Mouse (Mus musculus): Measurements from ENCODE around the gene Gse1. TPM values are rescaled to one million over a fixed set of nuclear protein-coding genes. Genes with fewer than 3 reads are reported as not detected.

Gene Gse1
- polyA plus RNA-seq, 1 experiment from 2014 or later = 20.7 TPM

DNA sequence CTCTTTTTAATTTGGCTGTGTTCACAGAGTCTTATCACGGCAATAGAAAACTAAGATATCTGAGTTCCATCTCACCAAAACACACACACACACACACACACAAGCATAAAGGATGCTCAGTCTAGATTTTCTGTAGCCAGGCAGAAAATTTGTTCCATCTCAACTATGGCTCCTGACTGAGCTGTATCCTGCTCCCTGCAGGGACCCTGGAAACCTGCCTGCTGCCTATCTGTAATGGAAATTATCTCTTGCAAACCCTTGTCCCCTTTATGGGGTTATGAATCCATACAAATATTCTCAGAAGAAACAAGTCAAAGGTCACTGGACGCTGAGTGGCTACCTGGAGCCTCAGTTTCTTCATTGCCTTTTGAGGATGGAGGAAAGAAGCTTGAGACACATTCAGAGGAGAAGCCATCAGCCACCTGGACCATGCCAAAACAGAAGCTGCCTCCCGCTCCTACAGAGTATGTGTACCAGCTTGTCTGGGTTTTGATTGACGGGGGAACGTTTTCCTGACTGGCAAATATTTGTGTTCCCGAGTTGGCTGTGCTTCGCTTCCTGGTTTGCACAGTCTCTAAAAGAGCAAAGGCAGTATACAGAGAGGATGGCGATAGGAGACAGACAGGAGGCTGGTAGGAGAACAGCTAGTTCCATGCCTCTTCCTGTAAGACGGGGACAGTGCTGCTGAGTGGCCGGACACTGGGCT lies 363.5 kb downstream of the Gse1 start:
- 85% methylated on average over 10 of the region's 10 CpGs for WGBS
- no peak for DNase-seq (ENCODE audit: low spot score, missing footprints)
- H3K9ac ChIP-seq (ENCODE audit: low read length) = no peak overlapping the region

DNA sequence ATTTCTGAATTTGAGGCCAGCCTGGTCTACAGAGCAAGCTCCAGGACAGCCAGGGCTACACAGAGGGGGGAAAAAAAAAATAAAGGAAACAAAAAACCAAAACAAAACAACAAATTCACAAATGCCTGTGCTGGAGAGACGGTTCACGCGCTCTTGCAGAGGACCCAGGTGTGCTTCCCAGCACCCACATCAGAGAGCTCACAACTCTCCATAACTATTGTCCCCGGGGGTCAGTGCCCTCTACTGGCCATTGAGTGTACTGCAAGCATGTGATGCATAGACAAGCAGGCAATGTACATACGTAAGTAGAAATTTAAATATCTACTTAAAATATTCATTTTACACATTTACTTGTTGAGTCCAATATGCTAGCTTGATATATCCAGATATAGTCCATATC lies 366.3 kb downstream of the Gse1 start:
- H3K36me3 ChIP-seq (ENCODE audit: control insufficient read depth, insufficient read depth, low read length) = no peaks in the 10 kb centered on the region
- H3K9me3 ChIP-seq (ENCODE audit: control insufficient read depth, low read length) = 0 out of 2 replicates have a peak, but pooled peaks cover 2% of the 10 kb centered on the region
- 87% methylated on average over 5 of the region's 5 CpGs for WGBS
- ATAC-seq (ENCODE audit: low FRiP score) = no peak
- no peak overlapping the region for H3K4me2 ChIP-seq
- H3K4me1 ChIP-seq (ENCODE audit: control insufficient read depth, insufficient read depth, low read length) = peaks cover 9% of the 10 kb centered on the region
- H3K9ac ChIP-seq (ENCODE audit: low read length) = no peak overlapping the region
- 0 out of 2 replicates have a peak, but pooled peaks cover 2% of the 10 kb centered on the region for H3K27me3 ChIP-seq (ENCODE audit: control insufficient read depth, insufficient read depth, low read length)
- DNase-seq (ENCODE audit: low spot score, missing footprints) = no peak
- H3K27ac ChIP-seq (ENCODE audit: low read depth, low read length) = no peak overlapping the region
- no peak overlapping the region for H3K4me3 ChIP-seq (ENCODE audit: low read depth, low read length)

More for the DNA sequence above, 363.5 kb downstream of the Gse1 start:
- Histone ChIP-seq H3K4me1 (ENCODE audit: control insufficient read depth, insufficient read depth, low read length) (peaks cover 8% of the 10 kb centered on the region), H3K36me3 (ENCODE audit: control insufficient read depth, insufficient read depth, low read length) (no peaks in the 10 kb centered on the region), H3K4me2 (no peak overlapping the region), H3K27ac (ENCODE audit: low read depth, low read length) (no peak overlapping the region), H3K9me3 (ENCODE audit: control insufficient read depth, low read length) (0 out of 2 replicates have a peak, but pooled peaks cover 2% of the 10 kb centered on the region), H3K27me3 (ENCODE audit: control insufficient read depth, insufficient read depth, low read length) (no peaks in the 10 kb centered on the region), H3K4me3 (ENCODE audit: low read depth, low read length) (no peak overlapping the region)
- ATAC-seq (ENCODE audit: low FRiP score) = no peak

DNA sequence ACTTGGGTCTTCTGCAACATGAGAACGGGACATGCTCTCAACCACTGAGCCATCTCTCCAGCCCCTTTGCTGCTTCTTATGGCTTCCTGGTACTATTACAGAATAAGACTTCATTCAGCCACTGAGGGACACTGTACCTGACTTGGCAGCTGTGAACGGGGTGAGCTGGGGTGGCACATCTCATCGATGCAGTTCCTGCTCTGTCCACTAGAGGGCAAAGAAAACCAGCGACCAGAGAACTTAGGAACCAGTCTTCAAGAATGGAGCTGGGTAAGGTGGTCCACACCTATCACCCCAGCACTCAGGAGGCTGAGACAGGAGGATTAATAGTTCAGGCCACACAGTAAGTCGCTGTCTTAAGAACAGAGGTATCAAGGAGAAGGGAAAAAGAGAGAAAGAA lies 367.7 kb downstream of the Gse1 start:
- ATAC-seq (ENCODE audit: low FRiP score) = no peak
- H3K4me1 ChIP-seq (ENCODE audit: control insufficient read depth, insufficient read depth, low read length) = peaks cover 3% of the 10 kb centered on the region; the same call in 1 of the 2 replicates
- H3K9me3 ChIP-seq (ENCODE audit: control insufficient read depth, low read length) = 0 out of 2 replicates have a peak, but pooled peaks cover 2% of the 10 kb centered on the region
- WGBS = 12% methylated on average over 5 of the region's 5 CpGs
- DNase-seq (ENCODE audit: low spot score, missing footprints) = peak; percentile 98
- H3K4me2 ChIP-seq = no peak overlapping the region
- H3K4me3 ChIP-seq (ENCODE audit: low read depth, low read length) = no peak overlapping the region
- H3K27ac ChIP-seq (ENCODE audit: low read depth, low read length) = no peak overlapping the region
- no peak overlapping the region for H3K9ac ChIP-seq (ENCODE audit: low read length)
- H3K27me3 ChIP-seq (ENCODE audit: control insufficient read depth, insufficient read depth, low read length) = 0 out of 2 replicates have a peak, but pooled peaks cover 2% of the 10 kb centered on the region
- H3K36me3 ChIP-seq (ENCODE audit: control insufficient read depth, insufficient read depth, low read length) = no peaks in the 10 kb centered on the region

DNA sequence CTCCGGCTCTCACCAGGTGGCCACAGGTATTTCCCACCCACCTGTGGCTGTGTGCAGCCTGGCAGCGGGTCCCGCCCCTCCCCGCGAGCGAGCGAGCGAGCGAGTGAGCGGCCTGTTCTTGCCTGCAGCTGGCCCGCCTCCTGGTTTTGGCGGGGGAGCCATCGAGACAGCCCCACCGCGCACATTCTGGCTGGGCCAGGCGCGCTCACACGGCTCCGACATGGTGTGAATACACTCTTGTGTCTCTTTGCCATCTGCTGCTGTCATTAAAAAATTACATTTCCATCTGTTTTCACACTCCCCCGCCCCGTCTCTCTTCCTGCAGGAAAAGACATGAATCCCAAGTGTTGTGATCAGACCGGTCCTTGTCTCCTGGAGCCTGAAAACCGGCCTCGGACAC lies 370.3 kb downstream of the Gse1 start:
- ATAC-seq (ENCODE audit: low FRiP score) (no peak), DNase-seq (ENCODE audit: low spot score, missing footprints) (no peak)
- H3K9ac ChIP-seq (ENCODE audit: low read length) = no peak overlapping the region
- no peak overlapping the region for H3K27ac ChIP-seq (ENCODE audit: low read depth, low read length)
- H3K4me1 ChIP-seq (ENCODE audit: control insufficient read depth, insufficient read depth, low read length) = peaks cover 13% of the 10 kb centered on the region
- H3K27me3 ChIP-seq (ENCODE audit: control insufficient read depth, insufficient read depth, low read length) = 0 out of 2 replicates have a peak, but pooled peaks cover 2% of the 10 kb centered on the region
- no peaks in the 10 kb centered on the region for H3K36me3 ChIP-seq (ENCODE audit: control insufficient read depth, insufficient read depth, low read length)
- H3K9me3 ChIP-seq (ENCODE audit: control insufficient read depth, low read length) = 0 out of 2 replicates have a peak, but pooled peaks cover 2% of the 10 kb centered on the region
- no peak overlapping the region for H3K4me3 ChIP-seq (ENCODE audit: low read depth, low read length)
- H3K4me2 ChIP-seq = no peak overlapping the region
- WGBS = 36% methylated on average over 24 of the region's 24 CpGs

DNA sequence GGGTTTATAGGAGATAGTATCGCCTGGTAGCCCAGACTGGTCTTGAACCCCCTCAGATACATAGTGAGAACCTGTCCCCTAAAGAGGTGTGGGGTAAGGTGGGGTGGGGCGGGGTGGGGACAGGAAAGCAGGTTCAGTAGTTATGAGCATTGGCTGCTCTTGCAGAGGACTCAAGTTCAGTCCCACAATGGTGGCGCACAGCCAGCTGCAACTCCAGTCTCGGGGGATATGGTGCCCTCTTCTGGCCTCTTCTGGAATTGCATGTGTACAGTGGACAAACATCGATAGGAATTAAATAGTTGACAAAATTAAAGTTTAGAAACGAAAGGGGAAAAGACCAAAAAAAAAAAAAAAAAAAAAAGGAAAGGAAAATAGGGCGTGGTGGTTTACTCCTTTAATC lies 371.2 kb downstream of the Gse1 start:
- no peak overlapping the region for H3K27ac ChIP-seq (ENCODE audit: low read depth, low read length)
- 0 out of 2 replicates have a peak, but pooled peaks cover 2% of the 10 kb centered on the region for H3K27me3 ChIP-seq (ENCODE audit: control insufficient read depth, insufficient read depth, low read length)
- DNase-seq (ENCODE audit: low spot score, missing footprints) (peak; percentile 92), ATAC-seq (ENCODE audit: low FRiP score) (no peak)
- H3K4me2 ChIP-seq = no peak overlapping the region
- no peak overlapping the region for H3K9ac ChIP-seq (ENCODE audit: low read length)
- no peaks in the 10 kb centered on the region for H3K36me3 ChIP-seq (ENCODE audit: control insufficient read depth, insufficient read depth, low read length)
- no peak overlapping the region for H3K4me3 ChIP-seq (ENCODE audit: low read depth, low read length)
- 0 out of 2 replicates have a peak, but pooled peaks cover 1% of the 10 kb centered on the region for H3K9me3 ChIP-seq (ENCODE audit: control insufficient read depth, low read length)
- 52% methylated on average over 7 of the region's 7 CpGs for WGBS
- H3K4me1 ChIP-seq (ENCODE audit: control insufficient read depth, insufficient read depth, low read length) = peaks cover 13% of the 10 kb centered on the region

DNA sequence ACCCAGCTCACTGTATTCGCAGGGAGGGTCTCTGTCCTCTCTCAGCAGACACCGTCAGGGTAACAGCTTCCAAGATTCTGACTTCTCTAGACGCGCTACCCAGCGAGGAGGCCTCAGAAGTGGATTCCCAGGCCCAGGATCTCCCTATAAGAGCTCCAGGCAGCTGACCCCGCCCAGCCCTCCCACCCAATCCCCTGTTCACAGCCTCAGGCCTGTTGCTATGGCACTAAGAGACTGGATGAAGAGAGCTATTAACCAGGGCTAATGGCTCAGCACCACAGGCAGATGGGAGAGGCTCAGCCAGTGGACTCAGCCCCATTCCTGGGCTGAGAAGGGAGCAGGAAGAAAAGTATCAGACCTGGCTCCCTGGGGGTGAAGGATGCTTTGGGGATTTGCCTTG lies 374.4 kb downstream of the Gse1 start:
- no peak overlapping the region for H3K27ac ChIP-seq (ENCODE audit: low read depth, low read length)
- WGBS = 36% methylated on average over 6 of the region's 6 CpGs
- no peak overlapping the region for H3K4me3 ChIP-seq (ENCODE audit: low read depth, low read length)
- H3K9me3 ChIP-seq (ENCODE audit: control insufficient read depth, low read length) = no peaks in the 10 kb centered on the region
- ATAC-seq (ENCODE audit: low FRiP score) (peak; percentile 61), DNase-seq (ENCODE audit: low spot score, missing footprints) (no peak)
- H3K36me3 ChIP-seq (ENCODE audit: control insufficient read depth, insufficient read depth, low read length) = no peaks in the 10 kb centered on the region
- peaks cover 13% of the 10 kb centered on the region for H3K4me1 ChIP-seq (ENCODE audit: control insufficient read depth, insufficient read depth, low read length)
- no peak overlapping the region for H3K9ac ChIP-seq (ENCODE audit: low read length)
- H3K27me3 ChIP-seq (ENCODE audit: control insufficient read depth, insufficient read depth, low read length) = 0 out of 2 replicates have a peak, but pooled peaks cover 2% of the 10 kb centered on the region
- H3K4me2 ChIP-seq = no peak overlapping the region

DNA sequence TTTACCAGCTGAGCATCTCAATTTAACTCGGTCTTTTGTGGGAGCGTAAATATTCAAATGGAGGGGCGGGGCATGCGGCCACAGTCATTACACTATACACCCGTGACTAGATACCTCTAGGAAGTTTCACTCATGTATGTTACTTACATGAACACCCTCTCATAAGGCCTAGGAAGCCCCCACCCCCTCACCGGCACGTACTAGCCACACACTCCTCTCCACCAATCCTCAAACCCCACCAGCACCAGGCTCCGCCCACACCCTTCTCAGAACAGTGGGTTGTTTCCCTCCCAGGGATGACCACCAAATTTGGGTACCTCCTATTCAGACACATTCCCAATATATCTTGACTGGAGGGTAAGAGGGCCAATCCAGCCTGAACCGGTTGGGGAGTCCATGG lies 379.2 kb downstream of the Gse1 start:
- ATAC-seq (ENCODE audit: low FRiP score) = peak; percentile 21; the same call in 1 of the 2 replicates
- Histone ChIP-seq H3K27me3 (ENCODE audit: control insufficient read depth, insufficient read depth, low read length) (no peaks in the 10 kb centered on the region), H3K9ac (ENCODE audit: low read length) (no peak overlapping the region), H3K9me3 (ENCODE audit: control insufficient read depth, low read length) (no peaks in the 10 kb centered on the region), H3K27ac (ENCODE audit: low read depth, low read length) (no peak overlapping the region), H3K4me3 (ENCODE audit: low read depth, low read length) (no peak overlapping the region), H3K36me3 (ENCODE audit: control insufficient read depth, insufficient read depth, low read length) (no peaks in the 10 kb centered on the region), H3K4me2 (no peak overlapping the region), H3K4me1 (ENCODE audit: control insufficient read depth, insufficient read depth, low read length) (peaks cover 5% of the 10 kb centered on the region)
- DNase-seq (ENCODE audit: low spot score, missing footprints) = no peak
- 84% methylated on average over 9 of the region's 9 CpGs for WGBS

DNA sequence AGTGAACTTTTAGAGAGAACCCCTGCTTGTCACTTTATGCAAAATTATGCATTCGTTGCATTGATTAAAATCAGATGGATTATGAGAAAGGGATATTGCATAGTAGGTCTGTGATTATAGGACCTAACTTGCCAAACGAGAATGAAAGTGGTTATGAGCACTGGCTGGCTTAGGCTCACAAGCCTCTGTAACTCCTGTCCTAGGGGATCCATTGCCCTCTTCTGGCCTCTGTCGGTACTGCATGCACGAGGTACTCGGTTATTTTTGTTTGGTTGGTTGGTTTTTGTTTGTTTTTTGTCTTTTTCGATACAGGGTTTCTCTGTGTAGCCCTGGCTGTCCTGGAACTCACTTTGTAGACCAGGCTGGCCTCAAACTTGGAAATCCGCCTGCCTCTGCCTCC lies 379.6 kb downstream of the Gse1 start:
- no peak overlapping the region for H3K27ac ChIP-seq (ENCODE audit: low read depth, low read length)
- 0 out of 2 replicates have a peak, but pooled peaks have one; percentile 55 for ATAC-seq (ENCODE audit: low FRiP score)
- 16% methylated on average over 7 of the region's 7 CpGs for WGBS

DNA sequence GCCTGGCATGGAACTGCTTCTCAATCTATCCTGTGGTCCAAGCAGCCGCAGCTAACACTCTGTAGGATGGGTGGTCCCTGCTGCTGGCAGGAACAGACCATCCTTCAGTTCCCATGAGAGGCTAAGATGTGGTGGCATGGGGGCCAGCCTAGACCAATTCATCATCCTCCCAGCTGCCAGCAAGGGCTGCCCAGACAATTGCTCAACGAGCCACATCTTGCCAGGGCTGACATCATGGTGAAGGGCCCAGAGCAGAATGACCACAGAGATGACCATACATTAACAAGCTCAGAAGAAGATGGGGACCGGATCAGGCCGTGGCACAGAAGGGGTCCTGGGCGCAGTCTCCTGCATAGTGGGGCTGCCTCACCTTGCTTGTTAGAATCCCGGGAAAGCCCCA lies 382.6 kb downstream of the Gse1 start:
- H3K9ac ChIP-seq (ENCODE audit: low read length) = no peak overlapping the region
- no peaks in the 10 kb centered on the region for H3K36me3 ChIP-seq (ENCODE audit: control insufficient read depth, insufficient read depth, low read length)
- WGBS = 89% methylated on average over 6 of the region's 6 CpGs
- ATAC-seq (ENCODE audit: low FRiP score) (no peak), DNase-seq (ENCODE audit: low spot score, missing footprints) (no peak)
- no peak overlapping the region for H3K27ac ChIP-seq (ENCODE audit: low read depth, low read length)
- no peaks in the 10 kb centered on the region for H3K4me1 ChIP-seq (ENCODE audit: control insufficient read depth, insufficient read depth, low read length)
- H3K27me3 ChIP-seq (ENCODE audit: control insufficient read depth, insufficient read depth, low read length) = no peaks in the 10 kb centered on the region
- no peak overlapping the region for H3K4me3 ChIP-seq (ENCODE audit: low read depth, low read length)
- H3K9me3 ChIP-seq (ENCODE audit: control insufficient read depth, low read length) = no peaks in the 10 kb centered on the region
- no peak overlapping the region for H3K4me2 ChIP-seq

More for the DNA sequence above, 379.6 kb downstream of the Gse1 start:
- Histone ChIP-seq H3K9me3 (ENCODE audit: control insufficient read depth, low read length) (no peaks in the 10 kb centered on the region), H3K36me3 (ENCODE audit: control insufficient read depth, insufficient read depth, low read length) (no peaks in the 10 kb centered on the region), H3K4me1 (ENCODE audit: control insufficient read depth, insufficient read depth, low read length) (peaks cover 1% of the 10 kb centered on the region; the same call in 1 of the 2 replicates), H3K4me3 (ENCODE audit: low read depth, low read length) (no peak overlapping the region), H3K9ac (ENCODE audit: low read length) (no peak overlapping the region), H3K27me3 (ENCODE audit: control insufficient read depth, insufficient read depth, low read length) (no peaks in the 10 kb centered on the region), H3K4me2 (no peak overlapping the region)
- DNase-seq (ENCODE audit: low spot score, missing footprints) = peak; percentile 97
